Mouse (Mus musculus): ENCODE results near the gene Gm37240.

DNA sequence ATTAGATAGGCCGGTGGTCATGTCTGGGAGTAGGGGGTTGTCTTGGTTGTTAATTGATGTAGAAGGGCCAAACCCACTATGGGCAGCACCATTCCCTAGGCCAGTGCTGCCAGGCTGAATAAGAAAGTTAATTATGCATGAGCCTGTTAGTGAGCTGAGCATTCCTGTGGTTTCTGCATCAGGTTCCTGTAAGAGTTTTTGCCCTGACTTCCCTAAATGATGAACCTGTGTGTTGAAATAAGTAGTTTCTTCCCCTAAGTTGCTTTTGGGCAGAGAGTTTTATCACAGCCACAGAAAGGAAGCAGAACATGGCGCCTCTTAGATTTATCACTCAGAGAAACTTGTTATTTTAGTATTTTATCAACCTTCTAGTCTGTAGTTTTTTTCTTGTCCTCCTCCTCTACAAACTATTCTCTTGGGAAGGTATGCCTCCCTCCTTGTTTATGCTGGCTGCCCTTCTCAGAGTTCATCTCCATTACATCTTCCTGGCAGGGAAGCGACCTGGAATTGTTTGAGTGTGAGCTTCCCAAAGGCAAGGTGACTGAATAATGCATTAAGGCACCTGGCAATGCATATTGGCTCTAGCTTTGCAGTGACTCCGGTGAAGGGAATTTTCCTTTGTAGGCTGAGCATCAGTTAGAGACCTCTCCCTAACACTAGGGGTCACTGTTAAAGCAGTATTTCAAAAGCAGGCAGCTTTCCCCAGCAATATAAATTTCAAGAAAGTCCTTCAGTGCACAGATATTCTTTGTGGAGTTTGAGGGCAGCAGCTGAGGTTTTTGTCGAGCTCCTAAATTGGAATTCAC is 1272.1 kb downstream of the Gm37240 start:
- TF ChIP-seq POLR2A (IDR thresholded peaks at IDR 0.05; ENCODE audit: insufficient read depth, low read depth, low read length) (no peak), CTCF (IDR thresholded peaks at IDR 0.05; ENCODE audit: insufficient read depth, low read depth, low read length) (no peak)

Data from olfactory bulb, adult 2 months (tissue).